Mouse (Mus musculus) cortical plate, adult 2 months (tissue): ENCODE measurements at regions not wholly inside any gene's neighbourhood (a gene's known extent, or its start where the extent isn't known, plus 50 kb on each side); places are given as distances from the start of the nearest gene placed in this dataset.

Source experiments
- CTCF ChIP-seq: fragments of 200-500 bp; IDR thresholded peaks from 2 replicates; pipeline ENCODE4 v1.5.1; 2011; ENCODE audit warnings: mild to moderate bottlenecking, control low read depth, low read length; ENCODE audit not compliant: insufficient read depth; ENCODE audit errors: extremely low read depth
- POLR2A ChIP-seq: fragments of 200-500 bp; IDR thresholded peaks from 2 replicates; pipeline ENCODE4 v1.6.1; 2011; ENCODE audit warnings: mild to moderate bottlenecking, low read length, control low read depth; ENCODE audit not compliant: insufficient read depth; ENCODE audit errors: extremely low read depth

DNA sequence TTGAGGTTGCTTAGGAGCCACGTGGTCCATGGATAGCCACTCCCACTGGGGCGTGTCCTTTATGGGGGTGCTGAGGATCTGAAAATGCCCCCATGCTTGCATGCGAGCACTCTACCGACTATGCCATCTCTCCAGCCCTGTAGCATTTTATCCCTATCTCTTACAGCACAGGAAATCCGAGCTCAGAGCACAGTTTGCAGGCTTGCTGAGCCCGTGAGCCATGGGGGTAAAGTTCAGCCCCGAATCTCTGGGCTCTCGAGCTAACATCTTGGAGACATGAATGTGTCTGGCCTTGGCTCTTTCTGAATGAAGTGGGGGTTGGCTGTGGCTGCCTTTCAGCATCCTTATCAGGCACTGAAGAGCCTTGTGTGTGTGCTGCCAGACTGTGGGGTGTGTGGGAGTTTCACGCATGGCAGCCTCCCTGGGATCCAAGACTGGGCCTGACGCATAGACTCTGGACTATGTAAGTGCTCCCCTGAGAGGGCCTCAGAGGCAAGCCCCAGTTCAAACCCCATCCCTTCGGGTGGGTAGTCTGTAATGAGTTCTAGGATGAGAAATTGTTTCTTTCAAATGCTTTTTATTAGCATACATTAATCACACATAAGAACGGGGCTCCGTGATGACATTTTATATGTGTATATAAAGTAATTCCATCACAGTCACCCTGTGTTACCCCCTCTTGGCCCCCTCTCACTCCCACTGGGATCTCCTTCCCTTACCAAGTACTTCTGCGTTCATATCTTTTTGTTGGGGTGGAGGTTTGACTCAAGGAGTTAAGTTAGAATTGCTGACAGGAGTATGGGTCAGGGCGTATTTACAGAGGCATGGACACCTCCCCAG is 80.1 kb upstream of the S1pr3 start:
- TF ChIP-seq POLR2A = no peak
- TF ChIP-seq CTCF = no peak
